Mouse (Mus musculus): Measurements from ENCODE around the gene Usp44. TPM values are rescaled to one million over a fixed set of nuclear protein-coding genes. Genes with fewer than 3 reads are reported as not detected.

The Usp44 gene
- polyA plus RNA-seq, 1 experiment from 2014 or later: 3.0 TPM

DNA sequence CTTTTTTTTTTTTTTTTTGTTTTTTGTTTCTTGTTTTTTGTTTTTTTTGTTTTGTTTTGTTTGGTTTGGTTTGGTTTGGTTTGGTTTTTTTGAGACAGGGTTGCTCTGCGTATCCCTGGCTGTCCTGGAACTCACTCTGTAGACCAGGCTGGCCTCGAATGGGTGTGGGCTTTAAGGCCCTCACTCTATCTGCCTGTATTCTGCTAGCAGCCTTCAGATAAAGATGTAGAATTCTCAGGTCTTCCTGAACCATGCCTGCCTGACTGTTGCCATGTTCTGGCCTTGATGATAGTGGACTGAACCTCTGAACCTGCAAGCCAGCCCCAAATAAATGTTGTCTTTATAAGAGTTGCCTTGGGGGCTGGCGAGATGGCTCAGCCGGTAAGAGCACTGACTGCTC, 61.2 kb downstream of the Usp44 start:
- H3K9me3 ChIP-seq (replicated peaks): no peaks in the 10 kb centered on the region
- no peak overlapping the region for H3K9ac ChIP-seq
- H3K4me2 ChIP-seq (replicated peaks): no peak overlapping the region
- no peaks in the 10 kb centered on the region for H3K27me3 ChIP-seq
- H3K4me1 ChIP-seq: peaks cover 11% of the 10 kb centered on the region
- ATAC-seq (ENCODE audit: low FRiP score): no peak
- H3K27ac ChIP-seq: no peak overlapping the region
- no peaks in the 10 kb centered on the region for H3K36me3 ChIP-seq
- H3K4me3 ChIP-seq: no peak overlapping the region
- 89% methylated on average over 4 of the region's 4 CpGs for WGBS

DNA sequence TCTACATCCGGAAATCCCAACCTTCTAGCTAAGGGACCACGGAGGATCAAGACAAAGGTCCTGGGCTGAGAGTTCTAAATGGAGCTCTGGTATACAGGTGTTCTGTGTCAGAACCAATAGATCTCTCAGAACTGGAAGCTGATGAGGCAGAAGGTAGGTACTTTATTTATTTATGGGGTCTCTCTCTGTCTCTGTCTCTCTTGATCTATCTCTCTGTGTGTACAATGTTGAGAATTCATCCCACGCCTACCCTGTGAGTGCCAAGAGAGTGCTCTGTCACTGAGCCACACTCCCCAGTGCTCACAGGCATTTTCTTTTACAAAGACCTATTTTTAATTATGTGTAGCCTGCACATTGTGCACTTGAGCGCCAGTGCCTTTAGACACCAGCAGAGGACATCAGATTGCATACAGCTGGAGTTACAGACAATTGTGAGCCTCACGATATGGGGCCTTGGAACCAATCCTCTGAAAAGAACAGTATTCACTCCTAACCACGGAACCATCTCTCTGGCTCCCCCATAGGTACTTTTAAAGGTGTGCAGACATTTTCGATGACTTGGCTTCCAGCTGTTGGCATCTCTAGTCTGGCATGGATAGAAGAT, 65.8 kb downstream of the Usp44 start, which contains the start of gene Metap2:
TSS of gene Metap2 (minus strand) at position 51 of the 604 bp plus-strand sequence.
- no peak within 1 kb of the TSS for H3K9ac ChIP-seq
- no peaks in the 10 kb centered on the region for H3K4me1 ChIP-seq
- H3K4me2 ChIP-seq (replicated peaks): no peak within 1 kb of the TSS
- no peaks in the 10 kb centered on the region for H3K27me3 ChIP-seq
- H3K4me3 ChIP-seq: no peak within 1 kb of the TSS
- 69% methylated on average over 7 of the region's 7 CpGs for WGBS
- ATAC-seq (ENCODE audit: low FRiP score): no peak
- no peak within 1 kb of the TSS for H3K27ac ChIP-seq
- H3K9me3 ChIP-seq (replicated peaks): no peaks in the 10 kb centered on the region
- no peaks in the 10 kb centered on the region for H3K36me3 ChIP-seq

GRCm38 (mm10) chr10:93899303-93899702, 67.9 kb downstream of the Usp44 start:
- Histone ChIP-seq H3K4me2 (replicated peaks) (no peak overlapping the region), H3K4me1 (no peaks in the 10 kb centered on the region), H3K36me3 (no peaks in the 10 kb centered on the region), H3K9ac (no peak overlapping the region), H3K27ac (no peak overlapping the region), H3K27me3 (no peaks in the 10 kb centered on the region), H3K4me3 (no peak overlapping the region), H3K9me3 (replicated peaks) (no peaks in the 10 kb centered on the region)
- no peak for ATAC-seq (ENCODE audit: low FRiP score)
- 66% methylated on average over 2 of the region's 2 CpGs for WGBS

GRCm38 (mm10) chr10:93899907-93900306, 68.6 kb downstream of the Usp44 start:
- Histone ChIP-seq H3K4me3 (no peak overlapping the region), H3K9ac (no peak overlapping the region), H3K4me2 (replicated peaks) (no peak overlapping the region), H3K27ac (no peak overlapping the region), H3K36me3 (no peaks in the 10 kb centered on the region), H3K4me1 (no peaks in the 10 kb centered on the region), H3K9me3 (replicated peaks) (no peaks in the 10 kb centered on the region), H3K27me3 (no peaks in the 10 kb centered on the region)
- ATAC-seq (ENCODE audit: low FRiP score): no peak
- WGBS: 89% methylated on average over 11 of the region's 11 CpGs

DNA sequence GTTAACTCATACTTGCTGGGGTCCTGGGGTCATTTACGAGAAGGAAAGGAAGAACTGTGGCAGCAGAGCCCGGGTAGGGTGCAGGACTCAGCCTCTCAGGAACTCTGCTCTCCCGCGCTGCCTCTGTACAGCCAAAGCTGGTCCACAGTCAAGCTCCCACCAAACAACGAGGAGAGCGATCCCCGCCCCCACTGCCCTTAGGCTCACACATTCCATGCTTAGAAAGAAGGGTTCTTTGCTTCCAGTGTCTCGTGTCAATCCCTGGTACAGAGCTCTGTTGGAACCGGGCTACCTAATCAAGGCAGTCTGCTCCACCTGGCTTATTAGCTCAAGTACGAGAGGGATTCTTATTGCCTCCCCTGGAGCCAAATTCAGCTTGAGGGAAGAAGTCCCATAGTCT, 76.0 kb downstream of the Usp44 start:
- Histone ChIP-seq H3K4me2 (replicated peaks) (no peak overlapping the region), H3K4me3 (no peak overlapping the region), H3K27me3 (no peaks in the 10 kb centered on the region), H3K9ac (no peak overlapping the region), H3K9me3 (replicated peaks) (no peaks in the 10 kb centered on the region), H3K27ac (no peak overlapping the region), H3K4me1 (no peaks in the 10 kb centered on the region), H3K36me3 (no peaks in the 10 kb centered on the region)
- no peak for ATAC-seq (ENCODE audit: low FRiP score)
- WGBS: 65% methylated on average over 10 of the region's 10 CpGs

Other genes with a start within 250 kb of the Usp44 start
- 108 and 119 TPM in 2 replicates for gene Snrpf, start 241.8 kb upstream of the Usp44 start, polyA plus RNA-seq (2016; fragmentation: Nextera tagmentation; extraction: Ambion mirVana)
- gene Ntn4, start 190.9 kb upstream of the Usp44 start, polyA plus RNA-seq (2016; fragmentation: Nextera tagmentation; extraction: Ambion mirVana): 3.2 and 3.4 TPM in 2 replicates
- gene Metap2, start 65.5 kb downstream of the Usp44 start, polyA plus RNA-seq (2016; fragmentation: Nextera tagmentation; extraction: Ambion mirVana): 190 and 195 TPM in 2 replicates
- gene Vezt, start 204.3 kb downstream of the Usp44 start, polyA plus RNA-seq (2016; fragmentation: Nextera tagmentation; extraction: Ambion mirVana): 58.1 and 69.1 TPM in 2 replicates
- gene Fgd6, start 204.4 kb downstream of the Usp44 start, polyA plus RNA-seq (2016; fragmentation: Nextera tagmentation; extraction: Ambion mirVana): 5.2 TPM in 2 replicates

All from hindbrain, embryonic 12.5 days (tissue).